Mouse (Mus musculus) bone marrow, adult 2 months (tissue): ENCODE data around the gene Shank3. TPM values are rescaled to one million over a fixed set of nuclear protein-coding genes. Genes with fewer than 3 reads are reported as not detected.

ENCODE experiments used
- H3K27ac ChIP-seq: fragments of 200-500 bp; 2 replicates; pipeline ENCODE4 v1.5.1; 2012; ENCODE audit warnings: low read depth, mild to moderate bottlenecking, control low read depth, inconsistent platforms, low read length; ENCODE audit not compliant: control insufficient read depth, poor library complexity, insufficient read depth
- H3K4me1 ChIP-seq: fragments of 200-500 bp; 2 replicates; pipeline ENCODE4 v1.6.1; 2011; ENCODE audit warnings: low read length; ENCODE audit not compliant: control insufficient read depth, insufficient read depth
- H3K4me3 ChIP-seq: fragments of 200-500 bp; replicated peaks from 2 replicates; pipeline ENCODE3; 2011; ENCODE audit warnings: mild to moderate bottlenecking, low read depth, low read length, control low read depth; ENCODE audit not compliant: control insufficient read depth
- CTCF ChIP-seq: fragments of 200-500 bp; IDR thresholded peaks from 2 replicates; pipeline ENCODE4 v1.5.1; 2011; ENCODE audit warnings: low read length, control low read depth; ENCODE audit not compliant: control insufficient read depth, insufficient read depth
- POLR2A ChIP-seq: fragments of 200-500 bp; IDR thresholded peaks from 2 replicates; pipeline ENCODE4 v1.6.1; 2011; ENCODE audit warnings: low read depth, mild to moderate bottlenecking, control low read depth, low read length, borderline replicate concordance; ENCODE audit not compliant: control insufficient read depth
- WGBS: fragments of 180-500 bp; shearing (Covaris S2); methylation state at CpG from one replicate; pipeline ENCODE4 v1.1.7; 2018; 5-methylcytosine and 5-hydroxymethylcytosine counted together
- polyA plus RNA-seq: library from polyadenylated mRNA; stranded (reverse); fragments of >200 nt; gene quantifications from 2 replicates; pipeline ENCODE4 v1.2.4, GENCODE M21; 2011; ENCODE audit warnings: low replicate concordance; ENCODE audit not compliant: missing spikeins, insufficient read depth, insufficient read length

The Shank3 gene
- polyA plus RNA-seq, 1 experiment = 23.6 TPM

DNA sequence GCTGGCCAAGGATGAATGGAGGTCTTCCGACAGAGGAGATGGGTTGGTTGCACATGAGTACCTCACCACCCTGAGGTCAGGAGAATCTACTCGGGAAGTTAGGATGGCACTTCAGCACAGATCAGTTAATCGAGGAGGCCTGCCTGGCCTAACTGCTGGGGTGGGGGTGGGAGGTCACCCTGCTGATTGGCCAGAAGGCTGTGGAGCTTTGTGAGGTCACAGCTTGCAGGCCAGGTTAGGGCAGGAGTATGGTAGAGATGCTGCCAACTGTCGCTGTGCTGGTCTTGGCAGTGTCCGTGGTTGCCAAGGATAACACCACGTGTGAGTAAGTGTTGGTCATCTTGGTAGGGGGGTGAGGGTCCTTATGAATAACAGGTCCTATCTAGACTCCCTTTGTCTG is 68.7 kb downstream of the Shank3 start, which contains the start of gene Acr:
TSS of gene Acr (plus strand) at position 213 of the 400 bp plus-strand sequence.
- Histone ChIP-seq H3K4me1 (no peaks in the 10 kb centered on the region), H3K27ac (no peak within 1 kb of the TSS), H3K4me3 (no peak within 1 kb of the TSS)
- TF ChIP-seq POLR2A = no peak
- no peak for TF ChIP-seq CTCF
- WGBS = 88% methylated on average over 6 of the region's 6 CpGs

DNA sequence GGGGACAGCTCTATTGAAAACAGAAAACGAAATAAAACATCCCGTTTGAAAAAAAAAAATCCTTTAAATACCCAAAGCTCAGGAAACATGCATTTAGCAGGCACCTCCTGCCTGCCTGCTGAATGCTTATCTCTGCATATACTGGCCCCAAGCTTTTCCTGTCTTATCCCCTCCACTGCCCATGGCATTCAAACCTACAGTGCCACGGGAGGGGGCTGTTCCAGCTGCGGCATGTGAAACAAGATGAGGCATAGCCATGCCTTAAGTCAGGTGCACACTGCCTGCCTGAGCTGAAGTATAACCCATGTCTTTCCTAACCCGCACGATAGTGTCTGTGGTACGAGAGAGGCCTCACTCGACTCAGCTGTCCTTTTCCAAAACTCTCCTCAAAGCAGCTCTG is 72.7 kb downstream of the Shank3 start:
- H3K4me3 ChIP-seq = no peak overlapping the region
- TF ChIP-seq POLR2A (no peak), CTCF (no peak)
- no peaks in the 10 kb centered on the region for H3K4me1 ChIP-seq
- H3K27ac ChIP-seq = no peak overlapping the region
- WGBS = 14% methylated on average over 8 of the region's 8 CpGs

DNA sequence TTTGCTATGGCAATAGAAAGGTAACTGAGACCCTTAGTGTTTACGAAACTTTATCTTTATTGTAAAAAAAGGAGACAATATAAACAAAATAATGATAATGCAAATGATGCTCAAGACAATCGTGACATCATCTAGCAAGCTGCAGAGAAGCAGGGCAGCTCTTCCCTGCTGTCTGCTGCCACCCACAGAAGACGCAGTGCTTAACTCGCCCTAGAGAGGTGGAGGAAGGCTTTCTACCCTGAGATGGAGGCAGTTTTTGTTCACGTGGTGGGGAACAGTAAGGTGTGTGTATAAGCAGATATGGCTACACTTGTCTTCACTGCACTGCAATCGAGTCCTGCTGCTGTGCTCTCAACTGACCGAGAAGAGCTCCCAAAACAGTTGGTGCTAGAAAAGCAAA is 83.1 kb downstream of the Shank3 start:
- no peak for TF ChIP-seq POLR2A
- no peak for TF ChIP-seq CTCF
- H3K4me3 ChIP-seq = no peak overlapping the region
- no peak overlapping the region for H3K27ac ChIP-seq
- H3K4me1 ChIP-seq = no peaks in the 10 kb centered on the region
- WGBS = 82% methylated on average over 7 of the region's 7 CpGs

DNA sequence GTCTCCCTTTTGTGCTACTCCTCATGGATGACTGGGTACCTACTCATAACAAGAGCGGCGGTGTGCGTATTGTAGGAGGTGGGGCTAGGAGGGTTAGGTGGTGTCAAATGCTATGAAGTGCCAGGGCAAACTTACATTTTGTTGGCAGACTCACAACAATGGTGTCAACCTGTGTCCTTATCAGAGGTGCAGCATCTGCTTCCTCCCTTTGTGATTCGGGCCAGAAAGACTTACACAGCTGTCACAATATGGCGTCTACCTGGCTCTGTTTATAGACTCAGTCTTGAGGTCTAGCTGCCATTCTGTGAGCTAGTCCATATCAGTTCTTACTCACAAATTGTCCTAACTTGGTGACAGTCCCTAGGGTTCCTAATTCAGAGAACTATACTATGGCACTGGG is 85.7 kb downstream of the Shank3 start:
- TF ChIP-seq POLR2A (no peak), CTCF (no peak)
- no peak overlapping the region for H3K27ac ChIP-seq
- no peak overlapping the region for H3K4me3 ChIP-seq
- WGBS = 76% methylated on average over 5 of the region's 5 CpGs
- H3K4me1 ChIP-seq = no peaks in the 10 kb centered on the region

DNA sequence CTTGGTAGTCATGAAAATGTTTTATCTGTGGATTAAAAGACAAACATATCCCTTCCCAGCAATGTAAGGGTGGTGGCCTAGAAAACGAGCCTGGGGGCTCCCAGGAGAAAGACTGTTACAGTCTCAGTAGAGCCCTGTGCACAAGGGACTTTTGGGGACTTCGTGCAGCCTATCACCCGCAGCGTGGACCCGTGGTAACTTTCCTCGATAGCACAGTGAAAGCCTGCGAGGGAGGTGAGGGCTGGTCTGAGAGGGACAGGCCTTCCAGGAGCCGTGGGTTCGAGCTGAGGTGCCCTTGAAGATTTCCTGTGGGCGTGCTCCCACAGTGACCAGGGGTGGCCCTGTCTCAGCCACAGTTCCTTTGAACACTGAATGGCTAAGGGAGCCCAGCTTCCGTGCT is 86.2 kb downstream of the Shank3 start:
- 87% methylated on average over 11 of the region's 11 CpGs for WGBS
- H3K4me3 ChIP-seq = no peak overlapping the region

DNA sequence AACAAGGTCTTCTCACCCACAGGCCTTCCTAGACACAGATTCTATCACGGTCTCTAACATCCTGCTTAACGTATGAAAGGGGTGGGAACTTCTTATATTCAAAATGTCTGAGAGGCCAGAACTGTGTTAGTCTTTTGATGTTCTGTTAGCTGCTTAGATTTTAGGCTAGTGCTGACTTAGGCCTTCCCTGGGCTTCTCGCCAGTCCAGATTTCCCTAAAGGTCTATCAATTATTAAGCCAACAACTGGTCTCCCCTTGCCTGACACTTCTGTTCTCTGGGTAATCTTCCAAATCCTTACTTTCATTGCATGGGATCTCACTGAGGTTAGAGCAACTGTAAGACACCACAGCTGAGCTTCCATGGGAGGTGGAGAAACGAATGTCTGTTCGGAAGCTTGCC is 89.7 kb downstream of the Shank3 start:
- WGBS = 82% methylated on average over 5 of the region's 5 CpGs
- no peak overlapping the region for H3K27ac ChIP-seq
- no peaks in the 10 kb centered on the region for H3K4me1 ChIP-seq
- TF ChIP-seq POLR2A (no peak), CTCF (no peak)
- H3K4me3 ChIP-seq = no peak overlapping the region

More for the DNA sequence above, 86.2 kb downstream of the Shank3 start:
- TF ChIP-seq CTCF (no peak), POLR2A (no peak)
- H3K4me1 ChIP-seq = no peaks in the 10 kb centered on the region
- no peak overlapping the region for H3K27ac ChIP-seq

DNA sequence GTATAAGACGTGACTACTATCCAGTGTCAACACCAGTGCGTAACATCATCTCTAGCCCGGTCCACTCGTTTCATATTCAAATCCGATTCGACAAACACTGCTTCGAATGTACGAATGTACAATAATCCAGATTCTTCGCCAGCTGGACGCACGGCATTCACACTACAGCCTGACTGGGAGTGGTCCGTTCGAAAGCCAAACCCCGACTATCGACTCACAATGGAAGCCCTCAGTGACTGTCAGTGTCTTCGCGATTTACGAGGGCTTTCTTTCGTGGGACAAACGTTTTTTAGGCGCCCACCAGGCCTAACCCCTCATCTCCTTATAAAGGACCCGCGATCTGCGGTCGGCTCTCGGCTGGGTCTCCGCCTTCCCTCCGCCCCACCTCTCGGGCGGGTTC is 91.9 kb downstream of the Shank3 start:
- Histone ChIP-seq H3K27ac (no peak overlapping the region), H3K4me3 (peak overlapping the region; percentile 58), H3K4me1 (no peaks in the 10 kb centered on the region)
- TF ChIP-seq CTCF = no peak
- no peak for TF ChIP-seq POLR2A
- WGBS = 3% methylated on average over 30 of the region's 30 CpGs

DNA sequence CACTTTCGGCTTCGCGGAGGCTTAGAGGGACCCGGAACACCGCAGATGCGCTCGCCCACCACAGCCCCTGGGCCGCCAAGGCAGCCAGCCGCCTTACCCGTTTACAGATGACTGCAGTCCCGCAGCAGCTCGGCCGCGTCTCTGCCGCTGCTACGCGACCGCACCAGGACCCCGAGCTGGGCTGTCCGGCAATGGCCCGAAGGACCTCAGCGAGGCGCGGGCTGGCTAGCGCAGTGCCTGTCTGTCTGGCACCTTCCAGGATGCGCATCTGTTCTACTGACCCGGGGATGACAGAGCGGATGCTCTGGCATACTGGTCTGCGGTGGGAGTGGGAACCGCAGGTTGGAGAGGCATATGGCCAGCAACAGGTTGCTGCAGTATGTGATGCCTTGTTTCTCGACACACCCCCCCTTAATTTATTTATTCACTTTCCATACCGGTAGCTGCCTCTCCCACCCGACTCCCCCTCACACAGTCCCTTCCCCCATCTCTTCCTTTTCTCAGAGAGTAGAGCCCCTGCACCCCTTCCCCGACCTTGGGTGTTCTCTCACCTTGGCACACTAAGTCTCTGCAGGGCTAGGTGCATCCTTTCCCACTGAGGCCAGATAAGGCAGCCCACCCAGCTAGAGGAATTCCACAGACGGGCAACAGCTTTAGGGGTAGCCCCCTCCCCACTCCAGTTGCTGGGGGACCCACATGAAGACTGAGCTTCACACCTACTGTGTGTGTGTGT is 92.5 kb downstream of the Shank3 start, which contains the start of gene Rabl2:
TSS of gene Rabl2 (minus strand) at position 201 of the 733 bp plus-strand sequence.
- Histone ChIP-seq H3K27ac (no peak within 1 kb of the TSS), H3K4me1 (no peaks in the 10 kb centered on the region), H3K4me3 (peak within 1 kb of the TSS; percentile 58)
- TF ChIP-seq POLR2A (peak; percentile 63; the same call in 1 of the 2 replicates), CTCF (no peak)
- WGBS = under 1% methylated on average over 35 of the region's 35 CpGs

DNA sequence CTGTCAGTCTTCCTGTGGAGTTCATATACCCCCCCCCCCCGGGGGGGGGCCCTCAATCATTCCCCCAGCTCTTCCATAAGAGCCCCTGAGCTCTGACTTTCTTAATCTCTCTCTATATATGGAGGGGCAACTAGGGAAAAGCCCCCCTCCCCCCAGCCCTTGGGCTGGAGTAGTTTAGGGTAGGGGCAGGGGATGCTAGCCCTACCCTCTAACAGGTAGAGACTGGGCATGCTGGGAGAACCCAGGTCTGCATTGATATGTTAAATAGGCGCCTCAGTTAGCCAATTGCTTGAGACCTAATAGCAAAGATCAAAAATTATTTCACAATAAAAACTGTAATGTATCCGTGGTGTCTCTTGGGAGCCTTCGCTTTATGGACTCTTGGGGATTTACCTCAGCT is 93.1 kb downstream of the Shank3 start:
- no peak overlapping the region for H3K4me3 ChIP-seq
- WGBS = 54% methylated on average over 4 of the region's 4 CpGs

More for the DNA sequence above, 93.1 kb downstream of the Shank3 start:
- TF ChIP-seq POLR2A (no peak), CTCF (no peak)
- H3K27ac ChIP-seq = no peak overlapping the region
- H3K4me1 ChIP-seq = no peaks in the 10 kb centered on the region
